Mouse (Mus musculus): ENCODE data around the gene Slc15a1.

Slc15a1 gene

GRCm38 (mm10) chr14:121504781-121505484 lies at the start of gene Slc15a1:
Gene Slc15a1 (minus strand): TSS chr14:121505252.
- no peak for DNase-seq (ENCODE audit: low read depth, low spot score)

- no peak for DNase-seq (ENCODE audit: low read depth, low spot score)
These were observed 48.7 kb upstream of the Slc15a1 start for GRCm38 (mm10) chr14:121553785-121554184.

- no peak for DNase-seq (ENCODE audit: low read depth, low spot score)
These were observed 47.5 kb upstream of the Slc15a1 start for GRCm38 (mm10) chr14:121552586-121552985.

GRCm38 (mm10) chr14:121549834-121550233 lies 44.8 kb upstream of the Slc15a1 start:
- DNase-seq (ENCODE audit: low read depth, low spot score): no peak

- no peak for DNase-seq (ENCODE audit: low read depth, low spot score)
These were observed 42.7 kb upstream of the Slc15a1 start for GRCm38 (mm10) chr14:121547745-121548144.

GRCm38 (mm10) chr14:121546621-121547020 lies 41.6 kb upstream of the Slc15a1 start:
- DNase-seq (ENCODE audit: low read depth, low spot score): no peak

GRCm38 (mm10) chr14:121545551-121546331 lies 40.7 kb upstream of the Slc15a1 start:
- DNase-seq (ENCODE audit: low read depth, low spot score): no peak

GRCm38 (mm10) chr14:121541262-121541661 lies 36.2 kb upstream of the Slc15a1 start:
- no peak for DNase-seq (ENCODE audit: low read depth, low spot score)

- DNase-seq (ENCODE audit: low read depth, low spot score): no peak
These were observed 29.4 kb upstream of the Slc15a1 start for GRCm38 (mm10) chr14:121534501-121534900.

- DNase-seq (ENCODE audit: low read depth, low spot score): no peak
These were observed 25.8 kb upstream of the Slc15a1 start for GRCm38 (mm10) chr14:121530853-121531252.

GRCm38 (mm10) chr14:121527883-121528282 lies 22.8 kb upstream of the Slc15a1 start:
- DNase-seq (ENCODE audit: low read depth, low spot score): no peak

GRCm38 (mm10) chr14:121527201-121527600 lies 22.1 kb upstream of the Slc15a1 start:
- DNase-seq (ENCODE audit: low read depth, low spot score): no peak

GRCm38 (mm10) chr14:121521709-121522108 lies 16.7 kb upstream of the Slc15a1 start:
- DNase-seq (ENCODE audit: low read depth, low spot score): peak; percentile 5

GRCm38 (mm10) chr14:121516881-121517280 lies 11.8 kb upstream of the Slc15a1 start:
- DNase-seq (ENCODE audit: low read depth, low spot score): no peak

GRCm38 (mm10) chr14:121508929-121509328 lies 3.9 kb upstream of the Slc15a1 start:
- no peak for DNase-seq (ENCODE audit: low read depth, low spot score)

GRCm38 (mm10) chr14:121506336-121506735 lies 1.3 kb upstream of the Slc15a1 start:
- no peak for DNase-seq (ENCODE audit: low read depth, low spot score)

GRCm38 (mm10) chr14:121505485-121505860 lies 421 bp upstream of the Slc15a1 start:
- no peak for DNase-seq (ENCODE audit: low read depth, low spot score)

- DNase-seq (ENCODE audit: low read depth, low spot score): no peak
These were observed 4.5 kb downstream of the Slc15a1 start for GRCm38 (mm10) chr14:121500577-121500976.

- no peak for DNase-seq (ENCODE audit: low read depth, low spot score)
These were observed 5.3 kb downstream of the Slc15a1 start for GRCm38 (mm10) chr14:121499769-121500168.

GRCm38 (mm10) chr14:121497800-121498199 lies 7.3 kb downstream of the Slc15a1 start:
- DNase-seq (ENCODE audit: low read depth, low spot score): no peak

- DNase-seq (ENCODE audit: low read depth, low spot score): peak; percentile 32
These were observed 9.3 kb downstream of the Slc15a1 start for GRCm38 (mm10) chr14:121495741-121496140.

GRCm38 (mm10) chr14:121495120-121495519 lies 9.9 kb downstream of the Slc15a1 start:
- DNase-seq (ENCODE audit: low read depth, low spot score): no peak

GRCm38 (mm10) chr14:121494238-121494637 lies 10.8 kb downstream of the Slc15a1 start:
- no peak for DNase-seq (ENCODE audit: low read depth, low spot score)
